Mouse (Mus musculus) bone marrow macrophage, adult 2 months (primary cell): ENCODE data around the gene Gm43517.

ENCODE experiments used
- CTCF ChIP-seq: IDR thresholded peaks from 2 replicates; pipeline ENCODE4 v1.5.1; 2012; ENCODE audit warnings: low read depth, mild to moderate bottlenecking, low read length, moderate library complexity
- POLR2A ChIP-seq: IDR thresholded peaks from 2 replicates; pipeline ENCODE4 v1.6.1; 2012; ENCODE audit warnings: mild to moderate bottlenecking, low read depth, low read length, borderline replicate concordance

GRCm38 (mm10) chr12:49349697-49350096 is 35.3 kb upstream of the Gm43517 start:
- TF ChIP-seq POLR2A (no peak), CTCF (no peak)
